Mouse (Mus musculus) A20 (cell line): Measurements from ENCODE around the gene Mmd.
A peak's percentile ranks its signal among the peaks of the same experiment; 100 is the strongest.

ENCODE experiments used
- DNase-seq: peaks from one replicate; pipeline ENCODE4 v3.0.0-alpha.2; 2011; ENCODE audit warnings: low read depth, low spot score

The Mmd gene

DNA sequence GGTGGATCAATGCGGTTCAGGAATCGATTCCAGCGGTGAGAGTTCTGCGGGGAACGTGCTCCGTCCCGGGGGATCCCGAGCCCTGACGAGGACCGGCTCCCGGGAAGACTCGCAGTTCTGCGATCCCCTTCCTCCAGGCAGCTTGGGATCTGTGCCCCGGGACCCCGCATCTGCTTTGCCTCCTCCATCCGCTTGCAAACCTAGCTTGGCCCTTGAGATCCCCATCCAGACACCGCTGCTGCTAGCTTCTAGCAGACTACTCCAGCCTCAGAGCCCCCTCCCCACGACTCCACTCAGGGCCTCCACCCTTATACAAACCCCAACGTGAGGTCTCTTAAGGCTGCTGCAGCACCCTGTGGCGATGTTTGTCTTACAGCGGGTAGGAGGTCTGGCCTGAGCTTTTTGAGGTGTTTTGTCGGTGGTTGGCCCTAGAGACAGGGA lies 465 bp downstream of the Mmd start:
- DNase-seq, result no peak

DNA sequence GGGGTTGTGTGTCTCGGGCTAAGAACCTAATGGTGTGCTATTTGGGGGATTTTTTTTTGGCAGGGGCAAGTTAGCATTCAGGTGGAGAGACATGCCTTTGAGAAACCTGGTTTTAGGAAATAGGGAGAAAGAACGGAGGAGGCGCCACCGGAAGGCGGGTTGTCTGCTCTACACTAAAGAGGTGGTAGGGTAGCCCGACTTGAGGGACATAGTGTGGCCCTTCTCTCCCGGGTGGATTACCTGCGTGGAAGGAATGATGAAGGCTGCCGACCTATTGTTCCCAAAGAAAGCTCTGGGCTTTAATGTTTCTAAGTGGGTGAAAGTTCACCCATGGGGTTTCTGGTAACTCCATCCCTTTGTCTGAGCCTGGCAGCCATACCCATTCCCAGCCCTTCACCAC lies 933 bp downstream of the Mmd start:
- DNase-seq, result no peak

DNA sequence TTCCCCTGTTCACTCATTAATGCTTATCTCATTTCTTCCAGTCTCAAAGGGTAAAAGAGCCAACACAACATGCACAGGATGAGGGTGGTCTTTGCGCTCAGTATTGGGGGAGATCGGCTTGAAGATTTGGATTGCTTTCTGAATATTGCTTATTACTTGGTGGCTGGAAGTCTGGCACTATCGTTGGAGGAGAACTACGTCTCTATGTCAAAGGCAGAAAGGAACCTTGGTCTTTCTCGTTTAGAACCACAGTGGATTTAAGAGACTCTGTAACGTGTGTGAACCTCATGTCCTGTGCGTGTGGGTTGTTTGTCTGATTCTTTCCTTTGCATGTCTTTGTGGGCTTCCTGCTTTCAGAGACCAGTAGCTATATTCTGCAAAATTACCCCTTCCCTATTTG lies 1.5 kb downstream of the Mmd start:
- DNase-seq, result no peak

DNA sequence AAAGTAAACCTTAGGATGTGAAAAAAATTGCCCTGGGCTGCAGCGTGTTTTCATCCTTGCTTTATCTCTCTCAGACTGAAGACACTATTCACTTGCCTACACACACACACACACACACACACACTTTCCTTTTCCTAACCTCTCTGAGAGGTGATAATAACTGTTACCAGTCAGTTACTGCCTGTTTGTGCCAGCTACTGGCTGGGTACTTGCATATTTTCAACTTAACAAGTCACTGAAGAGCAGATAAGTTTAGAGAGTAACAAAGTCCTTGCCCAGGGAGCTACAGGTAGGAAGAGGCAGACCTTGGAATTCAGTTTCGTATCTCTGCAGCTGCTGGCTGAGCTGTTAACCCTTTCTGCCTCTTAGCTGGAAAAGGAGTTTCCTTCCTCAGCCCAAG lies 2.7 kb downstream of the Mmd start:
- DNase-seq, result no peak

DNA sequence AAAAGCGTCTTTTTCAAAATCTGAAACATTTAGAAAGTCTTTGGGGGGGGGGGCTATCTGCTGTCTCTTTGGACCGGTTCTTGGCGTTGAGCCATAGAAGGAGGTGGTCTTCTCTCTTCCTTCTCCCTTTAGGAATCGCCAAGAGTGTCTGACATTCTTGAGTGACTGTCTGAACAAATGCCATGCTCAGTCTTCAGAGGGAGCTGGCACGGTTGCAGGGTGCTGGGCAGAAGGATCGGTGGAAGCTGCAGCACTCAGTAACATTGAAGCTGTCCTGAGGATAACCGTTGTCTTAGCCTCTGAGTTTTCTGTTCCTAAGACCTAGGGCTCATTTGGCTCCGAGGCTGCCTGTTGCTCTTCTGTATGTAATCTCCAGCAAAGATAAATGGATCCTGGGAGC lies 3.1 kb downstream of the Mmd start:
- no peak for DNase-seq

DNA sequence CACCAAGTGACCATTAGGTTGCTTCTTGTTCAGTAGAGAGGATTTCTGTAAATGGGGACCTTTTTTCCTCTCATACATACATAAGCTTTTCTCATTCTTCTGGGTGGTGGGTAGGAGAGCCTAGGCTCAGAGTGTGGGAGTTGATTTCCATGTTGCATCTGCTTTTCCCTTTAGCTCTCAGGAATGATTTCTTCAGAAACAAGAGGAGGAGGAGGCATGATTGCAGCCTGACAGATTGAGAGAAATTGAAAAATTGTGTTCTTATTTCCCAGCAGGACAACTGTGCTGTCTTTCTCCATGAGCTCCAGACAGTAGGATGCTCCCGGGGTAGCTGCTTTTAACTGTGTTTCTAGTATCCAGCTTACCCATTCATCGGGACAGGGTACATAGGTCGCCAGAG lies 5.3 kb downstream of the Mmd start:
- no peak for DNase-seq

DNA sequence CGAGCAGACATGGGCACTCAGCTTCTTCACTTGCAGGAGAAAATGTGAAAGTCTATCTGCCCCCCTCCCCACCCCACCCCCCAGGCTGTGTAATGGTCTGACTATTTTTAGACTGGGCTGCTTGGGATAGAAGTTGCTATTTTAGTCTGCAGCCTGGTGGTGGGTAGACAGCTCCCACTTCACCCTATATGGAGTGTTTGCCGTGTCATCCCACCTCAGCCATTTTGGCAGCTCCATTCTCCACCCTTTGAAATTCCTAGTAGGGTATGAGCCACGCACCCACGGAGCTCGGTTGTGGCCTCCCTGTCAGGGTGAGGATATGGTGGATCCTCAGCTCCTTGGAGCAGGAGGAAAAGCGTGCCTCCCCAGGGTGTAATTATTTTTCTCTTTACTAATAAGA lies 6.4 kb downstream of the Mmd start:
- DNase-seq, result no peak

DNA sequence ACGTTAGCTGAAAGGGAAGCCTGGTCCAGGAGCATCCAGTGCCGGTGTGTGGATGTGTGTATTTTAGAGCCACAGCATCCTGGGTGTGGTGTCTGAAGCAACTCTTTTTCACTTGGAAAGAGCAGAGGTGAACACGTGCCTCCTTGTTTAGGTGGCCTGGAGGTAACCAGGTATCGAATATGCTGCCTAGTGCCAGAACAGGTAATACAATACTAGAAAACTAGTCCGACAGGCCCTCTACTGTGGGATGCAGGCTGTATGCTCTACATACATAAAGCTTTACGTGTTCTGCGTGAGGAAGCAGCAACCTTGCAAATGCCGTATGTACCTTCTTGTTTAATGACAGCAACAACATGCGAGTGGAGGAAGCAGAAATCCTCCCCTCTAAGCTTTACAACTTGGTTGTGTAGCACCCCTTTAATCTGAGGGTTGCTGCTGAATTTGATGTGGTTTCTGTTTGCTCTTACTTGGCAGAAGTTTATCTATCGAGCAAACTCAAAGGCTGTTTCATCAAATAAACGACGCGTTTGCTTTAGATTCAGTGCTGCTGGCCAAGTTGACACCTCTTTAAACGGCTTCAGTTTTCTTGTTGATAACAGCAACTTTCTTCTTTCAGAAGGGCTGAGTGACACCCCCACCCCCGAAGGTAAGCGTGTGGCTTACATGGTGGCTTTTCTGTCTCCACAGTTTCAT lies 7.7 kb downstream of the Mmd start:
- DNase-seq, result no peak

DNA sequence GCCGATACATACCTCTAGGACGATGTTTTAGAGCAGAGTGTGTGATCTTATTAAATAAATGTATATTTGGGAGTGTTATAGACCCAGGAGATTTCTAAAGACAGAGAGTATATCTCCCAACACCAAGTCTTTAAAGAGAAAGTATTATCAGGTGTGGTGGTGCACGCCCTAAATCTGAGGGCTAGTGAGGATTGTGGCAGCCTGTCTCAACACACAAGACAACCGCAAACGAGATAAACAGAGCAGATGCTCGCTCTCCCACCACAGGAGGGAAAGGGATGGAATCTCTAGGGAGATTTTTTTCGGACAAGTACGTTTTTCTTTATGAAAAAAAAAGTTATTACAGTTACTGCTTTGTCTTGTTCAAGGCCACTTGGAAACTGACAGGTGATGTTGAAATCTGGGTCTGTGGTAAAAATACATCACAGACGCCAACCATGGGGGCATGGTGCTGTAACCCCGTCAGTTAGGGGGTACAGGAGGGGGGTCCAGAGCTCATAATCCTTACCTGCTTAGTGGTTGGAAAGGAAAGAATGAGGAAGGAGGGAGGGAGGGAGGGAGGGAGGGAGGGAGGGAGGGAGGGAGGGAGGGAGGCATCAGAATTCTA lies 9.2 kb downstream of the Mmd start:
- no peak for DNase-seq

DNA sequence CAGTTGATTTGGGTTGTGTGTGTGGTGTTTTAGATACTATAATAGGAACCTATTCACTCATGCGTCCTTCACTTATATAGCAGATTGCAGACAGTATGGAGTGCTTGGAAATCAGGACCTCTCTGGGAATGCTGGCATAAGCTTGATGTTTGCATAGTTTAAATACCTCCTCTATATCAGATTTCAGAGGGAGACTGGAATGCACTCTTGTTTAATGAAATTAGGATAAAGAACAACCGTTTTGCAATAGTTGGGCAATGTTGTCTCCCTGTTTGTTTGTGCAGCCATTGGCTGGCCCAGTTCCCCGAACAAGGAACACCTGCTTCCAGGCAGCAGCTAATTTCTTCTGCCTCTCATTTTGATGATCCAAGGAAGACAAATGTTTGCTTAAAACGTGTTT lies 9.8 kb downstream of the Mmd start:
- no peak for DNase-seq

DNA sequence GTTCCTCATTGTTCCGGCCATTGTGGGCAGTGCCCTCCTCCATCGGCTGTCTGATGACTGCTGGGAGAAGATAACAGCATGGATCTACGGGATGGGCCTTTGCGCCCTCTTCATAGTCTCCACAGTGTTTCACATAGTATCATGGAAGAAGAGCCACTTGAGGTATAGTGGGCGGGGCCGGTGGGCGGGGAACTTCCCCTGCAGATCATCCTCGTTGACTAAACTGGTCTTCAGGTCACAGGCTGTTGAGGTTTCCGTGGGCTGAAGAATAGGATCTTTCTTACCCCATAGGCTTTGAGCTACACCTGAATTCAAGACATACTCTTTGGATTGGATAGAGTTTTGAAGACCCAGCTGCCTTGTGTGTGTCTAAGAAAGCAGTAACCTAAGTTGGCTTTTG lies 10.6 kb downstream of the Mmd start:
- no peak for DNase-seq

DNA sequence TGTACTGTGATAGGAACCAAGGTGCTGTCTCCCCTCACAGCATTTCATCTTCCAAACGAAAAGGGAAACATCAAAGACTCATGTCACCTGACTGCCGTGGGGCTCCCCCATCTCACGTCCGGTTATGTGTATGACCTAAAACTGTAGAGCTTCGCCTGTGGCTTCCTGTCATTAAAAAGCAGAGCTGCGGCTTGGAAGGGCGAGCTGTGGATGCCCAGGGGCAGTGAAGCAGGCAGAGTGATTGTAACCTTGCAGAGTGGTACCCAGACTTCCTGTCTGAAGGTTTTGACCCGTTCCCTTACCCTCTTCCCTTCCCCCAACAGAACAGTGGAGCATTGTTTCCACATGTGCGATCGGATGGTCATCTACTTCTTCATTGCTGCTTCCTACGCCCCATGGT lies 14.9 kb downstream of the Mmd start:
- peak; percentile 82 for DNase-seq

DNA sequence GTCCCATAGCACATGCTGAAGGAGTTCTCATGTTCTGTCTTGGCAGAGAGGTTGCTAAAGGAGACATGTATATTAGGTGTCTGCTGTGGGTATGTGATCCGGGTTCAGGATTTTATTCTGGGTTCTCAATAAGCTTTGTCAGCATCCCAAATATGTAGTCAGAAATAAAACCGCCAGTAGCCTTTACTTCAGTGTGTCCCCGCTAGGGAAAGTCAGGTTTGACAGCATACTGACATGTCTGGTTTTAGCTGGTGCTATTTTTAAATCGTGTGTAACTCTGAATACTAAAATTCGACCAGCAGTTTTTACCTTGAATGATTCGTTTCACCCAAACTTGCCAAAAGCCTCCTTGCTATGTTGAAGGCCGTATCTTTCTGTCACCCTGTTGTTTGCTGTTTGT lies 16.3 kb downstream of the Mmd start:
- no peak for DNase-seq

DNA sequence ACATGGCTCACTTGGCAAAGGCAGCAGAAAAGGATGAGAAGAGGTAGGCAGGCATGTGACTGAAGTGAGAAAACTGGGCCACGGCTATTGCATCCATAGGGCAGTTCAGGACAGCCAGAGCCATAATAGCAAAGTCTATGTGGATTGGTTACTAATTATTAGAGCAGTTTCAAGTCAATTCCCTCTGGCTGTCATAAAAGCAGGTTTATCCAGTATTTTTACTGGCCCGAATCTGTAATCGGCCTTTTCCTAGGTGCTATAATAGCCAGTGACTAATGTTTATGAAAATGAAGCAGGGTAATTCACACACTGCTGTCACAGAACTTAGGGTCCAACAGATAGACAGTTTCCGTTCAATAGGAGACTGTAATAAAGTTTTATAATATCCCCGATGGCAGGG lies 19.7 kb downstream of the Mmd start:
- no peak for DNase-seq

DNA sequence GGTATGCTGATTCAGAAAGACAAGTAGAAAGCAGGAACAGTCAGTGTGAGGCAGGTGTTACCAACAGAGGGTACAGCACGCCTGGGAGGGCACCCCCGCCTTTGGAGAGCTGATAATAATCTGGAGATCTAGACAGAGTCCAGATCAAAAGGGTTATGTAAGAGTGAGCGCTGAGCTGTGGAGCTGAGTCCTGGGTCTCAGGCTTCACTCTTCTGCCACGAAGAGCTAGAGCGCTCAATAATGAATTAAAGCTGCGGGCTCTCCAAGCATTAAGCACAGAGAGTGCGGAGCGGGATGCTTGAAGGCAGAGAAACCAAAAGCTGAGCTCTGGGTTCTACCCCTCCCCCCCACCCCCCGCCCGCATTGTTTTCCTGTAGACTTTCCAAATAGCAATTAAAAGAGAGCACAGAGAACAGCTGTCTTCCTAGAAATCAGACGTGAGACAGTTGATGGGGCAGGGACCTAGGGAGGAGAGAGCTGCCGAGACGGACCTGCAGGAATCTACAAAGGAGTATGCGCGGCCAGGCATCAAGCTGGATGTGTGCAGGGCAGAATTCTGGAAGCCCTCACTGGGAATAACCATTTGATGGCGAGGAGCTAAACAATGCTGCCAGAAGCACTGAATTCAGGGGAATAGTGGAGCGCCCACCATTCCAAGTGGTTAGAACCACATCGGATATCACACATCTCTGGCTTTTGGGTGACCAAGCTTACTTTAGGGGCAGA lies 20.3 kb downstream of the Mmd start:
- DNase-seq, result no peak

DNA sequence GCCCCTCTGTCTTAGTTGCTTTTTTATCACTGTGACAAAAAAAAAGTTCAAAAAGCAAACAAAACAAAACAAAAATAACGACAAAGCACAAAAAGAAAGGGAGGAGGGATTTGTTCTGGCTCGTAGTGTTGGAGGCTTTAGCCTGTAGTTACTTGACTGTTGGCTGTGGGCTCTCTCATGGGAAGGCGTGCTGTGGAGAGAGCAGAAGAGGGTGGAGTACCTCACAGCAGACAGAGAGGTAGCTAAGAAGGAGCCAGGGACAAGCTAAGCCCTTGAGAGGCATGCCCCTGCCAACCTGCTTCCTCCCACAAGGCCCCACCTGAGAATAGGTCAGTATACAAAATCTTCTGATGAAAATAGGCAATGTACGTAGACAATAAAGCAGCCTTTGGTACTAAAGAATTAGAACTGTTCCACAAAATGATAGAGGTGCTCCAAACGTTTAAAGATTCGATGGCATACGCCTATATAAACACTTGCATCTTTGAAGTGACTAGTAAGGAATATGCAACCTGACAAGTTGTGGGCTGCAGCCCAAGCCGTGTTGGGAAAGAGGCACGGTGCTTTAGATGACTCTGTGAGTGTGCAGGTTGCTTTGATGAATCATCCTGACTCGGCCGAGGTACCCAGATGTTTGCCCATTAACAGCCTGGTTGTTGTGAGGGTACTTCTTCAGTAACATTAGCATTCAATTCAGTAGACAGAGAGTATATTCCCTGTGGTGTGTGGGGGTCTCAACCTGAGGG lies 21.0 kb downstream of the Mmd start:
- DNase-seq, result no peak

DNA sequence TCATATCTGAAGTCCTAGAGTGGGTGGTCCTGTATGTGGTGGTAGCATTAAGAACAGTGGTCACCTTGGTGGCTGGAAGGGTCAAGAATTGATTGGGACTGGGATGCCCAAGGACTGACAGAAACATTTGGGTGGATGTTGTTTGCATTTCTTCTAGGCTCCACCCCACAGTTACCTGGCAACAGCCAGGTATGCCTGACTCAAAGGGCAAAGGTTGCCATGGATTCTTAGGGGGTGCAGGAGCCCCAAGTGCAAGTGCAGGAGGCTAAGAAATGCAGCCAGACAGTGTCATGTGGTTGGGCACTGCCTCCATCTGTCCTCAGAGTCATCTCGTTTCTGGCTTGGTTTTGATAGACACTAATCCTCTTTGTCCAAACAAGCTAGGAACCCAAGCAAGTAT lies 24.9 kb downstream of the Mmd start:
- DNase-seq, result no peak

DNA sequence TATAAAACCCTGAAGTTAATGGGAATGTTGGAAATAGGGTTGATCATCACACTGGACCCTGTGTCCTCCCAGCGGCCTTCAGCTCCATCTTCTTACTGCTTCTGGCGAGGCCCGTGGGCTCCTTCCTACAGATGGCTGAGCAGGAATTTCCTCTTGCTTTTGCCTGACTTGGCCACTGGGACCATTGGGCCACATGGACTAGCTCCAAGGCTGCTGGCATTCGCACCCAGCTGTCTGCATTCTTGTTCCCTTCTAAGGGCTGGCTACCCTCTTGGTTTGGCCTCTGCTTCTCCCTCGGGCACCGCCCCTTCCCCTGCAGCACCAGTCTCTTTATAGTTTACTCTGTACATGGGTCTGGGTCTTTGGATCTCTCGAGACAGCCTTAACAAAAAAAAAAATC lies 26.4 kb downstream of the Mmd start:
- no peak for DNase-seq

DNA sequence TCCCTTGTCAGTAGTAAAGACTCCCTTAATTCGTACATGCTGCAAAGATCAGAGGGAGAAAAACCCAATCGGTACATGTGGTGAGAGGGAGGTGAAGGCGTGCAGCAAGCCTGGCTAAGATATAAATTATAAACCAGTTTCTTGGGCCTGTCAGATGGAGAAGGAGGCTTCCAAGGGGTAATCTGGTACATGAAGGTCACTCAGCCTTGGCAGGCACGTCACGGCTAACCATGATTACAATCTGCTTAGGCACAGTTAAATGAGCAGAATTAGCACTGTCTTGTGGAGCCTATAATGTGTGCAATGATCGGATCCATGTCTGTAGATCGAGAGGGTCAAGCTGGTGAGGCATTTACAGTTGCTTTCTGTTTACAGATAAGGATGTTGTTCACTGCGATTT lies 26.9 kb downstream of the Mmd start:
- no peak for DNase-seq

DNA sequence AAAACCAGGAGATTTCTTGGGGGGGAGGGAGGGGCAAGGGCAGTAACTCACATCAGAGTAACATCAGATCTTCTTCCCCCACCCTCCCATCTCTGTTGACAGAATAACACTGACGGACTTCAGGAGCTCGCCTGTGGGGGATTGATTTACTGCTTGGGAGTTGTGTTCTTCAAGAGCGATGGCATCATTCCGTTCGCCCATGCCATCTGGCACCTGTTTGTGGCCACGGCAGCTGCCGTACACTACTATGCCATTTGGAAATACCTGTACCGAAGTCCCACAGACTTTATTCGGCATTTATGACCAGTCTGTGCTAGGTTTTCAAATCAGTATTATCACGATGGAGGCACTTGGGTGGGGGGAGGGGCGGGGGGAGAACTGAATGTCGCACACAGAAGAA lies 27.3 kb downstream of the Mmd start:
- DNase-seq, result no peak

DNA sequence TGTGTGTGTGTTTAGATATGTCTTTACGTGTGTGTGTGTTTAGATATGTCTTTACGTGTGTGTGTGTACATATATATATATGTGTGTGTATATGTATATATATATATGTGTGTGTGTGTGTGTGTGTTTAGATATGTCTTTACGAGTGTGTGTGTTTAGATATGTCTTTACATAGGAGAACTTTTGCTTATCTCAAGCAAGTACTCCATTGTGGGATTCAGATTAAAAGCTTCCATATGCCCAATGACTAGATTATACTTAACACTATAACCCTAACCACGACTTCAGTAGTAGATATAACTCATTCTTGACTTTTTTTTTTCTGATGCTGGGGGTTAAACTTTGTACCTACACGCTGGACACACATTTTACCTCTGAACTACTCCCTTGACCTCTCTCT lies 30.8 kb downstream of the Mmd start:
- DNase-seq, result no peak

DNA sequence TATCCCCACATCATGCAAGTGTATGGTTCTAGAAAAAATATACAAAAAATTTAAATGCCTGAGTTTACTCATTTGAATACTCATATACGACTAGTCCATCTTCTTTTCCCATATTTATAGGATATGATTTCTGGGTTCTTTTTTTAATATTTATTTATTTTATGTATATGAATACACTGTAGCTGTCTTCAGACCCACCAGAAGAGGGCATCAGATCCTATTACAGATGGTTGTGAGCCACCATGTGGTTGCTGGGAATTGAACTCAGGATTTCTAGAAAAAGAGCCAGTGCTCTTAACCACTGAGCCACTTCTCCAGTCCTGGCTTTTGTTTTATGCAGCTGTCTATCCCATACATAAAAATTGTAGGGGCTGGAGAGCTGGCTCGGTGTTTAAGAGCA lies 32.7 kb downstream of the Mmd start:
- peak; percentile 4 for DNase-seq

DNA sequence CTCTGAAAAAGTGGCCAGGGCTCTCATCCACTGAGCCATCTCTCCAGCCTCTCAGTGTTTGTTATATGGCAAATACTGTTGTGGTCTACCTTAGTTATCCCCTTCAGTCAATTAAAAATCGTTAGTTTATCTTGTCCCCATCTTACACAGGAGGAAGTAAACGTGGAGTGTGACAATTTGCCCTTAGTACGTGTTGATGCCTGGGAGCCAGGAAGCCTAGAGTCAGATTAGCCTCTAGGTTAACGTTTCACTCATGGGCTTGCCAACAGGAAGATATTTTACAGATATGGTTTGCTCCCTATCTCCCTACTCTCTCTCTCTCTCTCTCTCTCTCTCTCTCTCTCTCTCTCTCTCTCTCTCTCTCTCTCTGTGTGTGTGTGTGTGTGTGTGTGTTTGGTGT lies 33.9 kb downstream of the Mmd start:
- DNase-seq, result no peak
